Mouse (Mus musculus) small intestine, adult 2 months (tissue): Measurements from ENCODE around the gene Gm11111. TPM values are rescaled to one million over a fixed set of nuclear protein-coding genes. Genes with fewer than 3 reads are reported as not detected.

Experiments used
- H3K27ac ChIP-seq: fragments of 200-500 bp; 2 replicates; pipeline ENCODE4 v1.5.1; 2012; ENCODE audit warnings: low read depth, low read length, control low read depth, inconsistent platforms; ENCODE audit not compliant: insufficient read depth
- H3K27me3 ChIP-seq: fragments of 200-500 bp; 2 replicates; pipeline ENCODE4 v1.6.1; 2012; ENCODE audit warnings: mild to moderate bottlenecking, moderate library complexity, low read length, inconsistent platforms; ENCODE audit not compliant: control insufficient read depth, insufficient read depth
- H3K36me3 ChIP-seq: fragments of 200-500 bp; 2 replicates; pipeline ENCODE4 v1.6.1; 2012; ENCODE audit warnings: mild to moderate bottlenecking, low read length, control low read depth, inconsistent platforms; ENCODE audit not compliant: control insufficient read depth, insufficient read depth
- H3K4me1 ChIP-seq: fragments of 200-500 bp; 2 replicates; pipeline ENCODE4 v1.6.1; 2012; ENCODE audit warnings: low read length, inconsistent platforms, mixed read lengths; ENCODE audit not compliant: control insufficient read depth, insufficient read depth, insufficient read length
- H3K4me3 ChIP-seq: fragments of 200-500 bp; 2 replicates; pipeline ENCODE4 v1.5.1; 2012; ENCODE audit warnings: low read depth, mild to moderate bottlenecking, control low read depth, inconsistent platforms, low read length, moderate library complexity
- CTCF ChIP-seq: fragments of 200-500 bp; IDR thresholded peaks from 2 replicates; pipeline ENCODE4 v1.5.1; 2012; ENCODE audit warnings: low read depth, mild to moderate bottlenecking, control low read depth, inconsistent platforms, low read length, moderate library complexity, mixed read lengths; ENCODE audit not compliant: insufficient replicate concordance, insufficient read length; ENCODE audit errors: extremely low read depth
- POLR2A ChIP-seq: fragments of 200-500 bp; IDR thresholded peaks from 2 replicates; pipeline ENCODE4 v1.6.1; 2012; ENCODE audit warnings: low read depth, mild to moderate bottlenecking, control low read depth, inconsistent platforms, low read length, moderate library complexity
- WGBS: fragments of 180-500 bp; shearing (Covaris S2); methylation state at CpG from one replicate; pipeline ENCODE4 v1.1.7; 2018; 5-methylcytosine and 5-hydroxymethylcytosine counted together
- polyA plus RNA-seq: library from polyadenylated mRNA; depleted of rRNA; stranded (reverse); fragments of >200 nt; gene quantifications from 2 replicates; pipeline ENCODE4 v1.2.3, GENCODE M21; 2012; rRNA removed

The Gm11111 gene
- polyA plus RNA-seq, 1 experiment, result not detected

DNA sequence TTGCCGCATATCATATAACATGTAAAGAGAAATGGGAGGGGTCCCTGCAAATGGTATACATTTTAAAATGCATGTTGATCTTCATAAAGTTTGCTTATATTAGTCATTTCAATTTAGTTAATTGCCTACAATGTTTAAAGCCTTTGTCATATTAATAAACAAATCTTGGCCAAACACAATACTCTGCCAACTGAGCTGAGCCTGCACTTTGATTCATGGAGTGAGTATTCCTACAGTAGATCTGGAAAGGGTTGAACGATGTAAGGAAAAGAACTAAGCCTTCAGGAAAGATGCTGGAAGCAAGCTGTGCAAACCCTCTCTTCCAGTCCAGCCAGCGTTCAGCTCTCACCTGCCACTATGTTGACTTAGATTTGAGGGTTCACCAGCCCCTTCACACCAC is 29.6 kb downstream of the Gm11111 start:
- no peak for TF ChIP-seq CTCF
- no peak for TF ChIP-seq POLR2A
- H3K27ac ChIP-seq, result no peak overlapping the region
- H3K4me1 ChIP-seq, result no peaks in the 10 kb centered on the region
- WGBS, result 62% methylated on average over 3 of the region's 3 CpGs
- no peaks in the 10 kb centered on the region for H3K36me3 ChIP-seq
- no peaks in the 10 kb centered on the region for H3K27me3 ChIP-seq
- H3K4me3 ChIP-seq, result no peak overlapping the region

DNA sequence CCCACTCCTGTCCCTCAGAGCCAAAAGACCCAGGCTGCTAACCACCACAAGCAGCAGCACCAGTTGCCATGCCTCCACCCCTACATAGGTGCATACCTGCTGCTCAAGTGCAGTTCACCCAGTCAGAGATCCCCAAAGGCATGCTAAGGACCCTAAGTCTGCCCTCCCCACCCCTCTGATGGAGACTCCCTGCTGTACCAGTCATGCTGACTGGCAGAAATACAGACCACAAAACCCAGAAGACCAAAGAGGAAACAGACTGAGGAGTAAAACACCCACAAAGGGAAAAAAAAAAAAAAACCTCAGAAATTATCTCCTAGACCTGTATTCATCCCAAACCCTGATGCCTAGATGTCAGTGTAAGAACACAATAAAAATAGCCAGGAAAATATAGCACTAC is 33.4 kb downstream of the Gm11111 start:
- H3K4me1 ChIP-seq, result no peaks in the 10 kb centered on the region

More for the DNA sequence above, 33.4 kb downstream of the Gm11111 start:
- TF ChIP-seq POLR2A, result no peak
- TF ChIP-seq CTCF, result no peak
- H3K27me3 ChIP-seq, result no peaks in the 10 kb centered on the region
- no peaks in the 10 kb centered on the region for H3K36me3 ChIP-seq
- no peak overlapping the region for H3K27ac ChIP-seq
- H3K4me3 ChIP-seq, result no peak overlapping the region

Other genes with a start within 250 kb of the Gm11111 start
- not detected in 2 replicates for gene Cfap299, start 223.4 kb upstream of the Gm11111 start, polyA plus RNA-seq